Mouse (Mus musculus): Measurements from ENCODE around the gene Kmo.

The Kmo gene

GRCm38 (mm10) chr1:175619814-175620431, at the start of gene Kmo:
TSS of gene Kmo (plus strand) at chr1:175620381.
- peak; percentile 54 for DNase-seq (ENCODE audit: low read depth, low spot score)

DNA sequence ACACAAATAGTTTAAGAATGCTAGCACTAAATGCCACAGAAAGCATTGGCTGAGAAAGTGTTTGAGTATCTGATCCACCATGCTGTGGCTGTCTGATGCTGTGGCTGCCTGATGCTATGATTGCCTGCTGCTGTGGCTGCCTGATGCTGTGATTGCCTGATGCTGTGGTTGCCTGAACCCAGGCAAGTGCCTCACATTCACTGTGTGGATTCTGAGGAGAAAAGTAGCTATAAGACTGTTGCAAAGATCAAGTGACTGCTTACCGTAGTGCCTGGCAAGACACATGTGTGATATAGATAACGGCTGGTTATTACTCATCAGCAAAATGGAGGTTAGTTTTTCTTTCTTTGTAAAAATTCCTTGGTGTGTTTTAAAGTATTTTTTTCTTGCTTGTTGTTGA, 46.1 kb upstream of the Kmo start:
- DNase-seq (ENCODE audit: low read depth, low spot score) = no peak

DNA sequence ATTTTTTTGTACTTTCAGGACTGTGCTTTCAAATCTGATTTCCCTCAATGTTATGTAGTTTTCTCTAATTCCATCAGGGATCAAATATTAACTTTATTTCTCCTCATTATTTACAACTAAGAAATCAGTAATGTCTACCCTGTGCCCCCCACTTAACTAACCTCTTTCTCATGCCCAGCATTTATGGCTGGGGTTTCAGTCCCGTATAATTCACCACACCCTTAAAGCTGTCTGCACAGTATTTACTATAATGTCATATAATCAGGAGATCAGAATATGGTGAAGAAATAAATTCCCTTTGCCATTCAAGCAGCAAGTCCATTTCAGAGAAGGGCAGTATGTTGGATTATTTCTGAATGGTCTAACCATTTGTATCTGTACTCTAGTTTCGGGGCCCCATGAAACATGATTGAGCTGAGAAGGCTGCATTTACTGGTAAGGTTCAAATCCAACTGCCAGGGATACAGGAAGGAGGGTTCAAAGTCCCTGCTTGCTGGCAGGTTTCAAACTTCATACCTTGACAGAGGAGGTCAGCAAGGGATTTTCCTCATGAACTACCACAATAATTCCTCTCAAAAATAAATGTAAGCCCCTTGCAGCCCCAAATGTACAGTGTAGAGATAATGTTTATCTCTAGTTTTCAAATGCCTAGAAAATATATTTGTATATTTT, 41.6 kb upstream of the Kmo start:
- DNase-seq (ENCODE audit: low read depth, low spot score) = no peak

DNA sequence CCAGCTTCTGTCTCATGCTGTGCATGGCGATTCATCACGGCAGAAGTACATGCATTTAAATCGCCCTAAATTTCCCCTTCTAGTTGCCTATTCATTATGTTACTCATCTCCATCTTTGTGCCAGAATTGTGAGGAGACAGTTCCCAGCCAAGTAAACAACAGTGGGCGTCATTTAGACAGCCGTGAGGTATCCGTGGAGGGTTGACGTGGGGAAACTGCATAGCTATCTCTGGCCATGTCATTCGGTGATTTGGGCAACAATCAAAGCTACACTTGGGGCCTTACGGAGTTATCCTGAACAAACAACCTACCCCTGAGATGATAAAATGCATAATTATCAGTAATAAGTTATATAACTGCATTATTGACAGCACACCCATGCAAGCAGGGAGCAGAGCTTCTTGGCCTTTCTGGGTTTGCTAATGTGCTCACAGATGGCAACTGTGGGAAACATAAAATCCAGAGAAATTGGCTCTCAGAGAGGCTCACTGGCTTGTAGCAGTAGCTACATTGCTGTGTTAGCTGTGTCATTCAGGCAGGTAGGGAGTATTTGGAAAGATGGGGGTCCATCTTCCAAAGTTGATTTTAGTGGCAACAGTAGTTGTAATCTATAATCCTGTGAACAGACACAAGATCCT, 40.5 kb upstream of the Kmo start:
- no peak for DNase-seq (ENCODE audit: low read depth, low spot score)

DNA sequence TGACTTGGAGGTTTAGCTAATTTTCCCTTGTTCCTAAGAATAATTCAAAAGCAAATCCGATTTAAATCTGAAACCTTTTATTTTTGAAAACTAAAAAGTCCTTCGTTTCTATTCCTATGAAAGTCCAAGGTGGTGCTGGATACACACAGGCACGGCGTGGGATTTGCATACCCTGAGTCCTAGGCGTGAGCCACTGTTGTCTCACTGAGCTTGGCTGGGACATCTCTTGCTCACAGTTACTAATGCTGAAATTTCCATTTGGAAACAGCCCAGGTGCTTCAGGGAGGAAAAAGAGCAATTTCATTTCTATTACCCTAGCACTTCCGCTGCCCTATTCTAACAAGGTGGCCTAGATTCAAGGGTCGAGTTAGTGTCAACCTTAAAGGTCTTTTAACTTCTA, 39.8 kb upstream of the Kmo start:
- DNase-seq (ENCODE audit: low read depth, low spot score) = no peak

- no peak for DNase-seq (ENCODE audit: low read depth, low spot score)
These were observed 37.4 kb upstream of the Kmo start for GRCm38 (mm10) chr1:175582799-175583198.

DNA sequence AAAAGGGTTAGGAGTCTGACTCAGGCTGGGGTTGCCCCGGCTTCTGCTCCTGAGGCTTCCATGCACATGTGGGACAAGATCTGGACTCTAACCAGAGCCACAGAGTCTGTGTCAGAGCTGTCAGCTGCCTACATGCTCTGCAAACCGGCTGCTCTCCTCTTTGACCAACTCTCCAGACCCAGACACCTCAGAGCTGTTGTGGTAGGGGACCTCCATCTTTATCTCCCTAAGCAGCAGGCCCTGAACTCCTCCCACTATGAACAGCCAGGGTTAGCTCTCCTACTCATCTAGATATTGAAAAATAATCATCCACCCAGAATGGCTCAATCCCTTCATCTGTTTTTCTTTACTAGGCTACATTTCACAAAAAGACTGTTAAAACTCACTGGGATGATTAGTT, 34.9 kb upstream of the Kmo start:
- DNase-seq (ENCODE audit: low read depth, low spot score) = no peak

- no peak for DNase-seq (ENCODE audit: low read depth, low spot score)
These were observed 33.5 kb upstream of the Kmo start for GRCm38 (mm10) chr1:175586656-175587055.

GRCm38 (mm10) chr1:175592832-175593231, 27.3 kb upstream of the Kmo start:
- DNase-seq (ENCODE audit: low read depth, low spot score) = no peak

GRCm38 (mm10) chr1:175602231-175602630, 17.9 kb upstream of the Kmo start:
- no peak for DNase-seq (ENCODE audit: low read depth, low spot score)

GRCm38 (mm10) chr1:175603390-175603789, 16.8 kb upstream of the Kmo start:
- DNase-seq (ENCODE audit: low read depth, low spot score) = no peak

- DNase-seq (ENCODE audit: low read depth, low spot score) = no peak
These were observed 12.9 kb upstream of the Kmo start for GRCm38 (mm10) chr1:175607308-175607707.

DNA sequence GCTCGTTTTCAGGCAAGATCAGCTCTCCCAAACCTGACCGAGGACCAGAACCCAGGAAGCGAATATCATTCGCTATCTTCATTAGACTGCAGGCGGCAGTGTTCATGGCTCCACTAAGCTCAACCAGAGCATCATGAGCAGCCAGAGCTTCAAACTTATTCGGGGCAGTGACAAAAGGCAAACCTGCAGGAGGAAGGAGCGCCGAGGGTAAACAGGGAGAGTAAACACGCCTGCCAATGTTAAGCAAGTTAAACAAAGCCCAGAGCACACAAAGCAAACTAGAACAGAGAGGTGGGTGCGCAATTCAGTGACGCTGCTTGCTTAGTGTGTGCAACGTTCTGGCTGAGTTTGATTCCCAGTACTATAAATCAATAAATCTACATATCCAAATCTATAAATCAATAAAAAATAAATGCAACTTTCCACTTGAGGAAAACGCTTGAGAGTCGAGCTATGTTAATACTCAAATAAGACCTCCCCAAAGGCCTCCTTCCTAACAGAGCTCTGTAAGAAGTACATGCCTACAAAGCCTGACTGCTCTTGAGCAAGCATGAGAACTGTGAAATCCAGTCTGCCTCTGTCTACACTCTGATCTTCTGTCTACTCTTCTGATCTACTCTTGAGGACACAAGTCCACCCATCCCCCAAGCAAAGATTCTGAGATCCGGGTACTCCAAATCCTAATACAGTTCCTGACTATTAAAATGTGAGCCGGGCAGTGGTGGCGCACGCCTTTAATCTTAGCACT, 12.2 kb upstream of the Kmo start:
- DNase-seq (ENCODE audit: low read depth, low spot score) = no peak

DNA sequence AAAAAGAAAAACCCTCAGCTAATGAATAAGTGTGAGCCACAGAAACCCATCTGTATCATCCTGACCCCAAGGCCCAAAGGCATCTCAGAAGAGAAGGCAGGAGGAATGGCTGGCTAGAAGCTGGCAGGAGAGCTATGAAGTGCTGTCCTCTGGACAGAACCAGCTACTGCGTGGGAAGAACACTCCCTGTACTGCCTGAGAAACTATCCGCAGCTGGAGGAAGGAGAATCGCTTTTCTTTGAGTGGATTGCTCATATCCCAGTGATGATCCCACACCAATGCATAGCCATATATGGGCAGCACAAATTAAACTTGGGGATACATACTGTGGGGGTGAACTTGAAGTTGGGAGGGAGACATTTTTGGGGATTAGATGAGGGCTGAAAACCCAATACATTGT, 11.5 kb upstream of the Kmo start:
- no peak for DNase-seq (ENCODE audit: low read depth, low spot score)

DNA sequence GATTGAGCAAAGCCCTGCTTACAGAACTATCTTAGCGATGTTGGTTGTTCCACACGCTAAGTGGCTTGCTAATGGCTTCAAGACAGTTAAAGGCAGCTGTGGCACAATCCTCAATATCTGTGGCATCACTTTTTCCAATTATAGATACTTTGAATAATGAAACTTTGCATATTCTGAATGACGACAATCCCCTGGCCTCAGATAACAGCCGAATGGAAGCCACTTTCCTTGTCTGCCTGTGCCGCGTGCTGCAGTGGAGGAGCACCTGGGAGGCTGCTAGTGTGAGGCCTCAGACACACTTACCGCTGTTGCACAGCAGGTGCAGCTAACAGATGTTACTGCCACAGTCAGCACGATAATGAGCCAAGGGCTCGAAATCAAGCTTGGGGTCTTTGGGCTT, 5.2 kb upstream of the Kmo start:
- no peak for DNase-seq (ENCODE audit: low read depth, low spot score)

DNA sequence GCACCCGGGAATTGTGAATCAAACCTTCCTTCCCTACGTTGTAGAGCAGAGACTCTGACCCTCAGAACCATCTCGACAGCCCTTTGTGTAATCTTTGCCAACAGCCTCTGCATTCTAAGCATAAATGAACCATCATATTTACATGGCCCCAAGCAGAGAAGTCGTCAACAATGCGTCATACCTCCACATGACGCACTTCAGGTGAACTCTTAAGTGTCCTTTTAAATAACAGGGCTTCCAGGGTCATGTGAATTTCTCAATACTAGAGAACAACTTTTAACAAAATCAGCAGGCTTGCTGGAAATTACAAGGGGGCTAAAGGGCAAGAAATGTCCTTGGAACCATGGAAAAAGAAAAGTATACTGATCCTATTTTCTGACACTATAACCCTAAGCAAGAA, 3.5 kb downstream of the Kmo start:
- no peak for DNase-seq (ENCODE audit: low read depth, low spot score)

DNA sequence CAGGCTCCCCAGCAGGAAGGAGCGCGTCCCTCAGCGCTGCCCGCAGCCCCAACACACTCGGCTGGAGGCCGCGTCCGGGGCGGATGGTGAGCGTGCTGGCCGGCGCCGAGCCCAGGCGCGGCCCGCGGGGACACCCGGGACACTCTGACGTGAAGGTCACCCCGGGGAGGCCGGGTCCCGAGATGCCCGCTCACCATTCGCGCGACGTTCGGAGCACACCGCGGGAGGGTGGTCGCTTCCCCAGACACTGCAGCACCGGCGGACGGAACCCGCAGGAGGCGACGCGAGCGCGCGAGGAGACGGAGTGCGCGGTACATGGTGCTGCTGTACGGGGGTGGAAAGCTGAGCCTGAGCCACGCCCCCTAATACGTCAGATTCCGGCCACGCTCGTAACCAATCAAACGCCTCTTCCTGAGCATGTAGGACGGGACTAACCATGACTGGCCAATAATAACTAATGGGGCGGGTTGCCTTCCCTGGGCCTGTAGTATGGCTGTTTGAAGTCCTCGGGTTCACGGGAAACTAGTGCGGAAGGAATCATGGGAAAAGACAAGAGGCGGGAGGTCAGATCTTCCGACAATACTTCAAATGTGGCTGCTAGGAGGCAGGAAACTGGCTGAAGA, 5.2 kb downstream of the Kmo start, which contains the start of gene Fh1:
Fh1 (minus strand) TSS at position 379 of the 623 bp plus-strand sequence.
- DNase-seq (ENCODE audit: low read depth, low spot score) = peak; percentile 97

GRCm38 (mm10) chr1:175625990-175626692, 6.0 kb downstream of the Kmo start:
- DNase-seq (ENCODE audit: low read depth, low spot score) = no peak

DNA sequence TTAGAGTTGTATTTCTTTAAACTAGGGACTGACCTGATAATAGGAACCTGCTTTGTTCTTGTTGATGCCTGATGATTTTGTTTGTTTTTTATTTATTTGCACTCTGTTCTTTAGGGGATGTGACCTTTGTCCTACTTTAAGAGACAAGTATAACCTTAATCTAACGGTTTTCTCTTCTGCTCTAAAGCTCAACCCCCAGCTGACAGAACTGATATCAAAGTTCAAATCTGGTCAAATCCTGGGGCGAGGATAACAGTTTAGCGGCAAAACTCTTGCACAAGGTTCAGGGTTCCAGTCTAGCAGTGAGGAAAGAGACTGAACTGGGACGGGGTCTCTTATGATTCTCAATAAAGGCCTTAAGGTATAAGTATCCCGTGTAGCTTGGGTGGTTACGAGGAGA, 9.1 kb downstream of the Kmo start:
- no peak for DNase-seq (ENCODE audit: low read depth, low spot score)

DNA sequence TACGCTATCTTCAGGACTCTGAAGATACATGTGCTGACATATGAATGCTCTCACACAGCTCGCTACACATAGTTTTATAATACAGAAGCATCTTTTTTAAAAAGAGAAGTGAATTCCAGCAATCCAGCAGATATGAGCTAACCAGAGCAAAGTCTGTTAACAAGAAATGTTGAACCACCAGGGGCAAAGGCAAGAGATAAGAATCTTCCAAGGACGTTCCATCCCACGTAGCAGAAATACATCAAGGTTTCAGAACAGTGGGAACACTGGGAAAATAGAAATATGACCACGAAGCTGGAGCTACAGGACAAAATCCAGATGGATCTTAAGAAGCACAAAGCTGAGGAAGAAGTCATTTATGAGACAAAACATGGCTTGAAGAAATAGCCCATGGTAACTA, 10.2 kb downstream of the Kmo start:
- DNase-seq (ENCODE audit: low read depth, low spot score) = no peak

GRCm38 (mm10) chr1:175631080-175631479, 10.9 kb downstream of the Kmo start:
- no peak for DNase-seq (ENCODE audit: low read depth, low spot score)
